Mouse (Mus musculus) E14TG2a.4 (cell line): ENCODE measurements at regions not wholly inside any gene's neighbourhood (a gene's known extent, or its start where the extent isn't known, plus 50 kb on each side); places are given as distances from the start of the nearest gene placed in this dataset.

ENCODE experiments used
- CTCF ChIP-seq: conservative IDR thresholded peaks from 2 replicates; pipeline ENCODE4 v1.5.1; 2014; ENCODE audit warnings: low read length
- NANOG ChIP-seq: IDR thresholded peaks from 2 replicates; pipeline ENCODE4 v1.6.1; 2014; ENCODE audit warnings: borderline replicate concordance, low read length, mixed read lengths
- POU5F1 ChIP-seq: IDR thresholded peaks from 2 replicates; pipeline ENCODE4 v1.6.1; 2014; ENCODE audit warnings: low read length, borderline replicate concordance

DNA sequence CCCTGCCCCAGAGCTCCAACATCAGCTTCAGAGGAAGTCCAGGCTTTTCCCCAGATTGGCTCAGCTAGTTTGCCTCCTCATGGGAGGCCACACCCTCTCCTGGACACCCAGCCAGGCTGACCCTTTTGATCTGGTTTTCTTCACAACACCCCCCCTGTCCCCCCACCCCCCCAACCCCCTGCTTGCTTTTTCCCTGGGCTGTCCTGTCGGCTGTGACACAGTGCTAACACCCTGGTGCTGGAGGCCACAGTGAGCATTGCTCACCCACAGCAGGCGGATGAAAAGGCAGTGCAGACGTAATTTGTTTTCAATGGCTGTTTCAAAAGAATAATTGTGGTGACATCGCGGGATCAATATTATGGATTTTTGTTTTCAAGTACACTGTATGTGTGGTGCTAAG is 333.8 kb upstream of the Zfp507 start:
- TF ChIP-seq CTCF (no peak), POU5F1 (no peak), NANOG (no peak)
